In the genomic region with DNA sequence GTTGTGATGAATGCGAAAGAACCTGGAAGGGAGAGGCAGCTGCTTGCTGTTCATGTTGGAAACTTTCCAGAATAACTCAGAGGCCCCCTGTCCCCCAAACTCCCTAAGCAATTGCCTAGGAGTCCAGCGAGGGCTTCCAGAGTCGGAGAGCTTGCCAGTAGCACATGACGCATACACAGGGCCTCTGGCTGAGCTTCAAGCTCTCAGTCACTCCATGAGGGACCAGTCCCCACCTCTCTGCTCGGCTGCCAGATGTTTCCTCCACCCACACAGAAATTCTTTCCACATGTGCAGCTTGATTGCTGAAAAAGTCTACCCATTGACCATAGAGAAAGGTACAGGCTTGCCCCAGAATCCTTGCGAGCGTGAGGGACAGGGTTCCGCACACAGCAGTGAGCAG, we compare ENCODE assay signal across 8 mouse cellular contexts.
DNase-seq lines count a peak whose midpoint lies in the region; ATAC-seq and TF ChIP-seq lines count a peak whose summit lies in the region.

No protein-coding gene starts in this region.

- intact Hi-C loops in heart, postnatal 10 days (cut with DNase I): loop anchor here (5.0 kb wide), 1 partner anchor 127 kb away; a partner anchor contains a TSS

- 39% methylated on average over 8 of the region's 8 CpGs for WGBS in embryonic facial prominence, embryonic 11.5 days
- 32% methylated on average over 8 of the region's 8 CpGs for WGBS in limb, embryonic 12.5 days
- WGBS in stomach, postnatal 0 days: 37% methylated on average over 8 of the region's 8 CpGs

- peak; percentile 38 for DNase-seq in embryo, embryonic 11 days
- DNase-seq in embryo, embryonic 9.5 days (ENCODE audit: extremely low spot score): no peak
- DNase-seq in 3134 (ENCODE audit: extremely low read depth, insufficient read length, low spot score): peak; percentile 79
- DNase-seq in embryonic facial prominence, embryonic 11.5 days (ENCODE audit: low spot score): peak; percentile 74
- peak; percentile 87 to 92 for DNase-seq in heart, postnatal 10 days
- peak; percentile 53 for DNase-seq in stomach, postnatal 0 days (ENCODE audit: low spot score)
- no peak for DNase-seq in yolk sac, embryonic 10.5 days (ENCODE audit: low spot score)

- peak; percentile 67; the same call in 1 of the 2 replicates for ATAC-seq in embryonic facial prominence, embryonic 11.5 days (replicated peaks; ENCODE audit: insufficient number of reproducible peaks, low FRiP score, low TSS enrichment, low read depth)
- ATAC-seq in limb, embryonic 12.5 days (ENCODE audit: insufficient number of reproducible peaks, insufficient read depth, low FRiP score, low TSS enrichment, low read depth): peak; percentile 88
- peak; percentile 81; the same call in 1 of the 2 replicates for ATAC-seq in stomach, postnatal 0 days (ENCODE audit: low FRiP score, low TSS enrichment)

- H3K27me3 ChIP-seq in embryonic facial prominence, embryonic 11.5 days (ENCODE audit: control insufficient read depth, insufficient read depth, low read length): no peaks in the 10 kb centered on the region
- no peaks in the 10 kb centered on the region for H3K27me3 ChIP-seq in limb, embryonic 12.5 days
- H3K27me3 ChIP-seq in stomach, postnatal 0 days (ENCODE audit: control insufficient read depth, insufficient read depth, low read length): no peaks in the 10 kb centered on the region

- H3K27ac ChIP-seq in embryonic facial prominence, embryonic 11.5 days (replicated peaks; ENCODE audit: low read depth, low read length): no peak overlapping the region
- peak overlapping the region; percentile 72 for H3K27ac ChIP-seq in limb, embryonic 12.5 days
- peak overlapping the region; percentile 53 for H3K27ac ChIP-seq in stomach, postnatal 0 days (replicated peaks)

- H3K36me3 ChIP-seq in embryonic facial prominence, embryonic 11.5 days (replicated peaks; ENCODE audit: control insufficient read depth, insufficient read depth, low read depth, low read length): no peaks in the 10 kb centered on the region
- no peaks in the 10 kb centered on the region for H3K36me3 ChIP-seq in limb, embryonic 12.5 days
- H3K36me3 ChIP-seq in stomach, postnatal 0 days (ENCODE audit: control insufficient read depth, insufficient read depth, low read length): no peaks in the 10 kb centered on the region

- peak; percentile 28 for TF ChIP-seq EP300 in stomach, postnatal 0 days (optimal IDR thresholded peaks at IDR 0.05)

- TF ChIP-seq CTCF in stomach, postnatal 0 days (IDR thresholded peaks at IDR 0.05; ENCODE audit: low read depth): no peak

- H3K9ac ChIP-seq in embryonic facial prominence, embryonic 11.5 days (replicated peaks; ENCODE audit: low read length): no peak overlapping the region
- H3K9ac ChIP-seq in limb, embryonic 12.5 days (replicated peaks): no peak overlapping the region
- H3K9ac ChIP-seq in stomach, postnatal 0 days (ENCODE audit: low read length): no peak overlapping the region

- no peak overlapping the region for H3K4me2 ChIP-seq in embryonic facial prominence, embryonic 11.5 days (ENCODE audit: low read depth, low read length)
- H3K4me2 ChIP-seq in limb, embryonic 12.5 days: peak overlapping the region; percentile 15; the same call in 1 of the 2 replicates
- H3K4me2 ChIP-seq in stomach, postnatal 0 days (replicated peaks; ENCODE audit: low read depth): no peak overlapping the region

- no peaks in the 10 kb centered on the region for H3K4me1 ChIP-seq in embryonic facial prominence, embryonic 11.5 days (ENCODE audit: control insufficient read depth, insufficient read depth, low read length)
- H3K4me1 ChIP-seq in limb, embryonic 12.5 days (replicated peaks): peaks cover 40% of the 10 kb centered on the region
- peaks cover 3% of the 10 kb centered on the region; the same call in 1 of the 2 replicates for H3K4me1 ChIP-seq in stomach, postnatal 0 days (replicated peaks; ENCODE audit: control insufficient read depth, insufficient read depth)

- no peaks in the 10 kb centered on the region for H3K9me3 ChIP-seq in embryonic facial prominence, embryonic 11.5 days (replicated peaks; ENCODE audit: control insufficient read depth, low read length)
- no peaks in the 10 kb centered on the region for H3K9me3 ChIP-seq in limb, embryonic 12.5 days
- H3K9me3 ChIP-seq in stomach, postnatal 0 days (ENCODE audit: control insufficient read depth, low read length): no peaks in the 10 kb centered on the region

- H3K4me3 ChIP-seq in embryonic facial prominence, embryonic 11.5 days (ENCODE audit: low read depth, low read length): no peak overlapping the region
- no peak overlapping the region for H3K4me3 ChIP-seq in limb, embryonic 12.5 days (replicated peaks)
- no peak overlapping the region for H3K4me3 ChIP-seq in stomach, postnatal 0 days (ENCODE audit: low read depth, low read length)

Comparison
In these comparisons a context has a peak if more than half of its experiments do, and no peak if none do; other contexts are left out.
1. DNase-seq: peak in embryo, embryonic 11 days (single experiment), 3134 (single experiment), embryonic facial prominence, embryonic 11.5 days (single experiment), heart, postnatal 10 days (2 of 2) and stomach, postnatal 0 days (single experiment); none in embryo, embryonic 9.5 days (single experiment) and yolk sac, embryonic 10.5 days (single experiment).
2. Peak in every context shown above with its lines, with median percentiles within 50 percentile points of each other: ATAC-seq.